Mouse (Mus musculus): ENCODE measurements at regions not wholly inside any gene's neighbourhood (a gene's known extent, or its start where the extent isn't known, plus 50 kb on each side); places are given as distances from the start of the nearest gene placed in this dataset.

DNA sequence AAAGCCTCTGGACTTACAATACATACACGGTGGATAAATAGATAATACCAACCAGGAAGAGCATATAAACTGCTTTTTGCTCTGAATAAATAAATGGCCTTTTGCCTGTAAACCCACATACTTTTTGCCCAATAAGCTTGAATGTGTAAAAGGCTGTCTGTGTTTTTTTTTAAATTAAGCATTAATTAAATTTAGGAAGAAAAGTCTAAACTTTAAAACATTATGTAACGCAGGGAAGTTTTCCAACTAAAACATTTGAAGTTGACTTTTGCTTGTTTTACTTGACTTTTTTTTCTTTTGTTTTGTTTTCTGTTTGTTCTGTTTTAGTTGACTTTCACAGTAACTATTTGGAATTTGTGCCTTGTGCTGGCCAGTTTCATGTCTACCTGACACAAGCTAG lies 60.7 kb upstream of the Gm47985 start:
- no peak for DNase-seq

- DNase-seq: no peak
Measured at GRCm38 (mm10) chr1:151123964-151124363, 58.4 kb upstream of the Gm47985 start.

GRCm38 (mm10) chr1:151125028-151125659 lies 57.2 kb upstream of the Gm47985 start:
- DNase-seq: no peak

DNA sequence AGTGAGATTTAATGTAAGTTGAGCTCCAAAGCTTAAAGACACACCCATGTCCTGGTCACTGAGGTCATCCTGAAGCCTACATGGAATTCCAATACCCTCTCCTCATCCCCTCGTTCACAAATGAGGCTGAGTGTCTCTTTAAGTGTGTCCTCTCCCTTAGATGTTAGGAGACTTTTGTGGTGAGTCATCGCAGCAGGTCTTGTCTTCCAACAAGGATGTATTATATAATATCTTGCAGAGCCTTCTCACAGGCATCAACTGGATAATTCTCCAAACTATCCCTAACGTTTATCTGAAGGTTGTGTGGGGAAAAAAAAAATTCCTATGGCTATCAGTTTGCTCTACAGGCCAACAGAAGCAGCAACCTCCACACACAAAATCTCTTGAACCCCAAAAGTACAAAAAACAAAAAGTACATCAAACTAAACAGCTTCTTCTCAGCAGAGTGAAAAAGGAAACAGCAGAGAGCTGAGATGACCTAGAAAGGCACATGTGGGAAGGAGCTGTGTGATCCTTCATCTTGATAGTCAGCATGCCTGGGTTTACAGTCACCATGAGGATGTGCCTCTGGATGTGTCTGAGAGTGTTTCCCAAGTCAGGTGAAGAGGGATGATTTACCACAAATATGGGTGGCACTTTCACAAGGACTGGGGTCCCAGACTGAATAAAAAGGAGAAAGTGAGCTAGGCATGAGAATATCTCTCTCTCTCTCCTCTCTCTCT lies 56.4 kb upstream of the Gm47985 start:
- no peak for DNase-seq

DNA sequence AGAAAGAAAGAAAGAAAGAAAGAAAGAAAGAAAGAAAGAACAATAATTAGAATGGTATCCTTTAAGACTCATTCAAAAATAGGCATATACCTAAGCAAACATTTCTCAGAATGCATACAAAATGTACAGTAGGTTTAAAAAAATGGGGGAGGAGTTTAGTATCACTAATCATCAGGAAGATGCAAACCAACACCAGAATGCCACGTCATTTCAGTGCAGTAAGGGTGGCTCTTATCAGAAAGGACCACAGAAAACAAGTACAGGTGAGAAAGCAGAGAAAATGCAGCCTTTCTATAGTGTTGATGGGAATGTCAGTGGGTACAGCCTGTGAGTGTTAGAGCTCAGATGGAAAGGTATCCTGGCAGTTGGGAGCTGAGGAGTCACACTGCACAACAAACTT lies 55.6 kb upstream of the Gm47985 start:
- no peak for DNase-seq

- peak; percentile 42 for DNase-seq
Measured at GRCm38 (mm10) chr1:151128005-151128404, 54.3 kb upstream of the Gm47985 start.

DNA sequence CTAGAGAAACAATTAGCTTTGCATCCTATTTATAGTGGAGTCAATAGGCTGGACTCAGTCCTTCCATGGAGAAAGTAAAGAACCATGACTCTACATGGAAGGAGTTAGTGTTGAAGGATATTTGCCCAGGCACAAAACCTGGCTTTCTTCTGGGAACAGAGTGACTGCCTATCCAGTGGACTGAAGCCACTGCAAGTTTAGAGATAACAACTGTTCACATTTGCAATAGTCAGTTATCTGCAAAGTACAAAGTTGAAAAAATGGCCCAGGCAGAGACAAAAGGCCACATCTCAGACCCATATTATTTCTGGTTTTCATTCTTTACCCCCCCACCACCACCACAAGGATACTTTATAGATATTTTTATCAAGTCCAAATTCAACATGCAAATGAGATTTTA lies 53.4 kb upstream of the Gm47985 start:
- no peak for DNase-seq

DNA sequence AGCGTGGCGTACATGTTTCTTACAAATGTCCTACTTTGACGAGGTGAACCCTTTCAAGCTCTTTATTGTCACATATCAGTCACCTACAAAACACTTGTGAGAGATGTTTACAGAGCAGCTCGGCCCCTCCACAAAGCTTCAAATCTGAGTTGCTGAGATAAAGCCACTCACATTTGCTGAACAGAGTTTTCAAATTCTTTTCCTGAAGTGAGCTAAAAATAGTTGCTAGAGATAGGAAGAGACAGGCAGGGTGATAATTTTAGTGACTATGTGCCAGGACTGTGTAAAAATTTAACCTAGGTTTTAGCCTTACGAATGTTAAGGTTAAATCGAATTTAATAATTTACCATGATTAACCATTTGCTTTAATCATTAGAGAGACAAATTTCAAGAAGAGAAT lies 52.3 kb upstream of the Gm47985 start:
- no peak for DNase-seq

GRCm38 (mm10) chr1:151130845-151131626 lies 51.3 kb upstream of the Gm47985 start:
- DNase-seq: no peak

GRCm38 (mm10) chr1:151131627-151132284 lies 50.6 kb upstream of the Gm47985 start:
- DNase-seq: no peak
